Mouse (Mus musculus): ENCODE measurements around the gene 2610042L04Rik.
"Not testable (repeated sequence)": the region's sequence is repeated elsewhere in the genome, so short reads cannot be mapped to it uniquely, and the experiment has no call there.

GRCm38 (mm10) chr14:4368991-4369390, 34.4 kb downstream of the 2610042L04Rik start:
- not testable (repeated sequence) for TF ChIP-seq CTCF (IDR thresholded peaks at IDR 0.05; ENCODE audit: low read depth, low read length); POLR2A (IDR thresholded peaks at IDR 0.05; ENCODE audit: insufficient read depth, low read length); EP300 (IDR thresholded peaks at IDR 0.05; ENCODE audit: insufficient read depth, low read depth, low read length)

Measured in ES-Bruce4 (cell line).